Mouse (Mus musculus) forebrain, postnatal 0 days (tissue): ENCODE data around the gene Ldlrad3. TPM values are rescaled to one million over a fixed set of nuclear protein-coding genes. Genes with fewer than 3 reads are reported as not detected.

Experiments used
- ATAC-seq: fragments of 200-750 bp; cut with Nextera tagmentation; 2 replicates; pipeline ENCODE4 v1.8.0; 2017; ENCODE audit warnings: mild to moderate bottlenecking, moderate library complexity
- DNase-seq: peaks from one replicate; pipeline ENCODE4 v3.0.0-alpha.2; 2015
- H3K27ac ChIP-seq: fragments of 300-500 bp; sonication (generic); 2 replicates; pipeline ENCODE4 v1.5.1; 2014; ENCODE audit warnings: low read depth, mild to moderate bottlenecking, antibody characterized with exemption, low read length, moderate library complexity, mixed read lengths
- H3K27me3 ChIP-seq: fragments of 300-500 bp; sonication (generic); 2 replicates; pipeline ENCODE4 v1.6.1; 2014; ENCODE audit warnings: mild to moderate bottlenecking, low read length, mixed read lengths; ENCODE audit not compliant: insufficient read depth
- H3K36me3 ChIP-seq: fragments of 300-500 bp; sonication (generic); 2 replicates; pipeline ENCODE4 v1.6.1; 2014; ENCODE audit warnings: mild to moderate bottlenecking, moderate library complexity; ENCODE audit not compliant: insufficient read depth
- H3K4me1 ChIP-seq: fragments of 300-500 bp; sonication (generic); 2 replicates; pipeline ENCODE4 v1.6.1; 2014; ENCODE audit warnings: antibody characterized with exemption; ENCODE audit not compliant: insufficient read depth
- H3K4me2 ChIP-seq: fragments of 300-500 bp; sonication (generic); 2 replicates; pipeline ENCODE4 v1.6.1; 2014; ENCODE audit warnings: low read depth, mild to moderate bottlenecking, moderate library complexity
- H3K4me3 ChIP-seq: fragments of 300-500 bp; sonication (generic); 2 replicates; pipeline ENCODE4 v1.5.1; 2014; ENCODE audit warnings: low read depth, low read length, mixed read lengths
- H3K9ac ChIP-seq: fragments of 300-500 bp; sonication (generic); 2 replicates; pipeline ENCODE4 v1.6.1; 2014; ENCODE audit warnings: mild to moderate bottlenecking
- H3K9me3 ChIP-seq: fragments of 300-500 bp; sonication (generic); 2 replicates; pipeline ENCODE4 v1.6.1; 2016; ENCODE audit warnings: low read length
- CTCF ChIP-seq: sonication (generic); IDR thresholded peaks from 2 replicates; pipeline ENCODE4 v1.5.1; 2016; ENCODE audit warnings: antibody characterized with exemption, control low read depth, low read depth
- WGBS: fragments of 180-500 bp; shearing (Covaris S2); extraction: QIAGEN DNeasy Blood & Tissue Kit; methylation state at CpG from one replicate; pipeline ENCODE4 v1.1.7; 2014; 5-methylcytosine and 5-hydroxymethylcytosine counted together
- polyA plus RNA-seq: library from polyadenylated mRNA; unstranded; fragments of >200 nt; fragmentation: Nextera tagmentation; extraction: Ambion mirVana; gene quantifications from 2 replicates; pipeline ENCODE4 v1.2.1, GENCODE M21; 2015
- total RNA-seq: library from RNA; depleted of rRNA; stranded (reverse); fragments of >200 nt; gene quantifications from 2 replicates; pipeline ENCODE4 v1.2.3, GENCODE M21; 2014

The Ldlrad3 gene
- total and polyA plus RNA-seq, 2 experiments from 2014 or later: 20.9 to 23.4 TPM

DNA sequence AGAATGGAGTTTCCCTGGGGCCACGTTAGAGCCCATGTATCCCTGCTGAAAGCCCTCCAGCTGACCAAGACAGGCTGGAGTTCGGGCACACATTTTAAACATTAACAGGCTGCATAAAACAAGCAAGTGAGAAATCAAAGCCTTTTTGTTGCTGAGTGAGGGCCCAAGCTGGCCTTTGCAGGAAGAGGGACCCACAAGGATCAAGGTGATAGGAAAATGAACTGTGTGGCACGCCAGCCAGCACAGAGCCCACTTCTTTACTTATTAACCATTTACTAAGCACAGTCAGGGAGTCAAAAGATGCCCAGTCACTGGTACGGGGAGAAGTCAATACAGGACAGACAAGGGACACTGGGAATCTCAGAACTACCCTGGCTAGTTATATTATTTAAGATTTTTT is 218.6 kb downstream of the Ldlrad3 start:
- WGBS: 29% methylated on average over 4 of the region's 4 CpGs
- H3K9me3 ChIP-seq: no peaks in the 10 kb centered on the region
- no peak overlapping the region for H3K27ac ChIP-seq
- ATAC-seq (no peak), DNase-seq (no peak)
- no peaks in the 10 kb centered on the region for H3K27me3 ChIP-seq
- no peak for TF ChIP-seq CTCF
- H3K4me2 ChIP-seq: no peak overlapping the region
- H3K4me3 ChIP-seq: no peak overlapping the region
- H3K9ac ChIP-seq: no peak overlapping the region
- peaks cover 16% of the 10 kb centered on the region; the same call in 1 of the 2 replicates for H3K4me1 ChIP-seq
- H3K36me3 ChIP-seq: no peaks in the 10 kb centered on the region

DNA sequence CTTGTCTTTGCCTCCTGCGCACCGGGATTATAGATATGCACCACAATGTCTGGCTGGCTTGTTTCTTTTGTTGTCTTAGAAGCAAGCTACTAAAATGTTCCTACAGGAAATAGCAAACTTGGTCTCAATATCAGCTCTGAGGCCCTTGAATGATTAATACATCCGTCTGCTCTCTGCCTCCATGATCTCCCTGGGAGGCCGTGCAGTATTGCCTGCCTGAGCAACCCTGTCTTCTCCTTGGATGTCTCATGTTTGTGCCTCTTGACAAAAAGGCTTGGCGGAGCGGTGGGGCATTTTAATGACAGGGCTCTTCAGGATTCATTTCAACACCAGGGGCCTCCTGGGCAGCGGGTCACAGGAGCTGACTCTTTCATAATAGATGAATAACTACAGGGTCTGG is 219.0 kb downstream of the Ldlrad3 start:
- Histone ChIP-seq H3K9ac (no peak overlapping the region), H3K4me1 (peaks cover 16% of the 10 kb centered on the region; the same call in 1 of the 2 replicates), H3K27ac (no peak overlapping the region), H3K36me3 (no peaks in the 10 kb centered on the region), H3K4me3 (no peak overlapping the region), H3K4me2 (no peak overlapping the region), H3K9me3 (no peaks in the 10 kb centered on the region), H3K27me3 (no peaks in the 10 kb centered on the region)
- DNase-seq (no peak), ATAC-seq (no peak)
- TF ChIP-seq CTCF: no peak
- WGBS: 31% methylated on average over 7 of the region's 7 CpGs

DNA sequence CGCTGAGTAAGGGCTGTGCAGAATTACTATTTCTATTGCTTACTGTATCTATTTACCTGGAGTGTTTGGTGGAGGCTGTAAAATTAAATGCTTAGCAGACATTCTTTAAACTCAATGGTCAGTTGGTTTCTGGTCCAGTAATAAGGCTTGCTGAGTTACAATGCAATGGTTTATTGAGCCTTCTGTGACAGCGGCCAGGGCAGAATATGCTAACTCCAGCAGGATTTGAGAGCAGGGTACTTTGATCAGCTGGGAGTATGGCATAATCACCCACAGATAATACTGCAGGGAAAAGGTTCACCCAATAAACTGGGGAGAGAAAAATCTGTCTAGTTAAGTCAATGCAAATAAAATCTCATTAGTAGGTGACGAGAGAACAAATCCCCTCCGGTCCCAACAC is 220.2 kb downstream of the Ldlrad3 start:
- no peak for DNase-seq
- 36% methylated on average over 4 of the region's 4 CpGs for WGBS
- no peak overlapping the region for H3K4me3 ChIP-seq

DNA sequence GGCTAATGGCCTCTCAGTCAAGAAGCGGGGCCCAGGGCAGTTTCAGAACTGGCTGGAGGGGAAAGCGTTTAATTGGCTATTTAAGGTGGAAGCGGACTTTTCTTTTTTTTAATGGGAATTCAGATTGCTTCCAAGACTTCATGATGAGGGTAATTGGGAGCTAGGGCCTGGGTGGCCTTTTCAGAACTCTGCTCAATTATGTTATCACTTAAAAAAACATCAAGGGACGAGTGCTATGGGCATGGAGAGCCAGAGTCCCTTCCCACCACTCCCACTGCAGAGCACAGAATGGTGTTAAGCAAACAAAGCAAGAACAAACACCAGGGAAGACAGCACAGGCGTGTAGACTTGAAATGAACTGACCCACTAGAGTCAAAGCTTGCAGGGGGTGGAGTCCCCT is 220.7 kb downstream of the Ldlrad3 start:
- no peak overlapping the region for H3K4me2 ChIP-seq
- H3K4me1 ChIP-seq: peaks cover 16% of the 10 kb centered on the region; the same call in 1 of the 2 replicates
- no peak overlapping the region for H3K9ac ChIP-seq
- TF ChIP-seq CTCF: no peak
- no peaks in the 10 kb centered on the region for H3K9me3 ChIP-seq
- no peak; the same call in 1 of the 2 replicates for ATAC-seq
- H3K36me3 ChIP-seq: no peaks in the 10 kb centered on the region
- H3K27ac ChIP-seq: no peak overlapping the region
- H3K27me3 ChIP-seq: no peaks in the 10 kb centered on the region
- 27% methylated on average over 5 of the region's 5 CpGs for WGBS
- DNase-seq: no peak
- no peak overlapping the region for H3K4me3 ChIP-seq

More for the DNA sequence above, 220.2 kb downstream of the Ldlrad3 start:
- Histone ChIP-seq H3K27me3 (no peaks in the 10 kb centered on the region), H3K36me3 (no peaks in the 10 kb centered on the region), H3K4me1 (peaks cover 16% of the 10 kb centered on the region; the same call in 1 of the 2 replicates), H3K27ac (no peak overlapping the region), H3K9me3 (no peaks in the 10 kb centered on the region), H3K9ac (no peak overlapping the region), H3K4me2 (no peak overlapping the region)
- ATAC-seq: no peak
- TF ChIP-seq CTCF: no peak

DNA sequence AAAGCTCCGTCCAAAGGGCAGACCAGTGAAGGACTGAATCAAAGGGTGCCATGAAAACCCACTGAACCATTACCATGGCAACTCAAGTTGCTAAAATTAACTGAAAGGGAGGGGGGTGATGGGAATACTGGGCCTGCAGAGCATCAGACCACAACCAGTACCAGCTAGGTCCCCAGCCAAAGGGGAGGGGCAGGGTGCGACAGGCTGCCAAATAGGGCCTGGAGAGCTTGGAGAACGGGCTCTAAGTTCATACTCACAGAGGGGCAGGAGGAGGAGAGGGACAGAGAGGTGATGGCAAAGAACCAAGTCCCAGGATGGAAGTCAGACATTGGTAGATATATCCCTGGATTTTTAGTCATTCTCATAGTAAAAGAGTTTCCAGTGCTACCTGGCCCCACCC is 222.8 kb downstream of the Ldlrad3 start:
- Histone ChIP-seq H3K27me3 (no peaks in the 10 kb centered on the region), H3K27ac (no peak overlapping the region), H3K36me3 (no peaks in the 10 kb centered on the region), H3K9ac (no peak overlapping the region), H3K4me3 (no peak overlapping the region), H3K9me3 (no peaks in the 10 kb centered on the region), H3K4me2 (no peak overlapping the region), H3K4me1 (0 out of 2 replicates have a peak, but pooled peaks cover 8% of the 10 kb centered on the region)
- TF ChIP-seq CTCF: no peak
- peak; percentile 44; the same call in 1 of the 2 replicates for ATAC-seq
- 31% methylated on average over 3 of the region's 3 CpGs for WGBS
- DNase-seq: no peak

DNA sequence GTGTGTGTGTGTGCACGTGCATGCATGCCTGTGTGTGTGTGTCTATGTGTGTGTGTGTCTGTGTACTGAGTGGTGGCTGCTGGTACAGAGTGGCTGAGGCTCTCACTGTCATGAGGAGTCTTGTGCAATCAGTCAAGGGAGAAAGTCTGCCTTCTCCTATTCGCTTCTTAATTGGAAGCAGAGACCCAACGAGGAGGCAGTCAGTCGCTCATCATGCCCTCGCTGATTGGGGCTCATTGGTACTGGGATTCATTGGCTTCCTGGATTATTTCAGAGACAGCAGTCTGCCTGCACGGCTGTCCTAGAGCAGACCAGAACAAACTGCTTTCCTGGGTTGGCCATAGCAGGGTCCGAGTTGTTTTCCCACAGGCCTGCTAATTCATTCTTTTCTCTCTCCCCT is 223.8 kb downstream of the Ldlrad3 start:
- Histone ChIP-seq H3K36me3 (no peaks in the 10 kb centered on the region), H3K4me2 (no peak overlapping the region), H3K27ac (no peak overlapping the region), H3K4me3 (no peak overlapping the region), H3K9ac (no peak overlapping the region), H3K9me3 (no peaks in the 10 kb centered on the region), H3K4me1 (0 out of 2 replicates have a peak, but pooled peaks cover 8% of the 10 kb centered on the region), H3K27me3 (no peaks in the 10 kb centered on the region)
- no peak for TF ChIP-seq CTCF
- peak; percentile 34; the same call in 1 of the 2 replicates for ATAC-seq
- DNase-seq: no peak
- 59% methylated on average over 7 of the region's 7 CpGs for WGBS

DNA sequence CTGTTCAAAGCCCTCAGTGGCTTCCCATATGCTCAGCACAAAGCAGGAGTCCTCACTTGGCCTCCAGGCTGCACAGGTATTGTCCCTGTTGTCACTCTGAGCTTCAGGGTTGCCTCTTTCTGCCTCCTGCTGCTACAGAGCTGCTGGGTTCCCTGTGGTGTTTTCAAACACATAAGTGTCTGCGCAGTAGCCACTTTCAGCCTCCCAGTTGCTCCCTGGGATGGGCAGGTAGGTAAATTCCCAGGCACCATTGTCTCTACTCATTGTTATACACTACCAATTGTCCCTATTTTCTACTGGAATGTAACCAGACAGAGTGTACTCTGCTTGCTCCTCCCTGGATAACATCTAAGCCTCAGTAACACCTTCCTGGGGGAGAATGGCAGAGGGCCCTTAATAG is 224.8 kb downstream of the Ldlrad3 start:
- TF ChIP-seq CTCF: no peak
- Histone ChIP-seq H3K27me3 (no peaks in the 10 kb centered on the region), H3K36me3 (no peaks in the 10 kb centered on the region), H3K9me3 (no peaks in the 10 kb centered on the region), H3K27ac (no peak overlapping the region), H3K9ac (no peak overlapping the region), H3K4me1 (0 out of 2 replicates have a peak, but pooled peaks cover 8% of the 10 kb centered on the region), H3K4me2 (no peak overlapping the region), H3K4me3 (no peak overlapping the region)
- DNase-seq (no peak), ATAC-seq (no peak)
- 75% methylated on average over 1 of the region's 1 CpGs for WGBS

DNA sequence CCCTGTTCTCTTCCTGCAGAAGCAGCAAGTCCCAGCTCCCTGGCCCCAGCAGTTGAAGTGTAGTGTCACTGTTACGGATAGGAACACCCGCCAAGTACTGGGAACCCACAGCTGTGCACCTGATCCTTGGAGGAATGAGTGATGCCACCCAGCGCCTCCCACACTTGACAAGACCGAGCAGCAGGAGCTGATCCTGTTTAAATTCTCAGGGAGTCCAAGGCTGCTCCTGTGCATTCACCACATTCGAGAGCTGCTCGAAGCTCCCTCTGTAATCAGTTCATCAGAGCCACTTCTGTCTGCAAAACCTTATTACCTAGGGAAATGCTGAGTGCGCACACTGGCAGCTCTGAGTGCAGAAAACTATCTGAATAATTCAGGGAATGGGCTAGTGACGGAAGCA is 225.5 kb downstream of the Ldlrad3 start:
- Histone ChIP-seq H3K4me2 (no peak overlapping the region), H3K27ac (no peak overlapping the region), H3K4me1 (0 out of 2 replicates have a peak, but pooled peaks cover 8% of the 10 kb centered on the region), H3K36me3 (no peaks in the 10 kb centered on the region), H3K4me3 (no peak overlapping the region), H3K27me3 (no peaks in the 10 kb centered on the region), H3K9me3 (no peaks in the 10 kb centered on the region), H3K9ac (no peak overlapping the region)
- ATAC-seq (peak; percentile 38), DNase-seq (no peak)
- 69% methylated on average over 8 of the region's 8 CpGs for WGBS
- TF ChIP-seq CTCF: no peak
